Mouse (Mus musculus): ENCODE data around the gene Nosip. TPM values are rescaled to one million over a fixed set of nuclear protein-coding genes. Genes with fewer than 3 reads are reported as not detected.

The Nosip gene
- 26.5 and 28.7 TPM in 2 replicates for polyA plus RNA-seq (2012; rRNA removed)

DNA sequence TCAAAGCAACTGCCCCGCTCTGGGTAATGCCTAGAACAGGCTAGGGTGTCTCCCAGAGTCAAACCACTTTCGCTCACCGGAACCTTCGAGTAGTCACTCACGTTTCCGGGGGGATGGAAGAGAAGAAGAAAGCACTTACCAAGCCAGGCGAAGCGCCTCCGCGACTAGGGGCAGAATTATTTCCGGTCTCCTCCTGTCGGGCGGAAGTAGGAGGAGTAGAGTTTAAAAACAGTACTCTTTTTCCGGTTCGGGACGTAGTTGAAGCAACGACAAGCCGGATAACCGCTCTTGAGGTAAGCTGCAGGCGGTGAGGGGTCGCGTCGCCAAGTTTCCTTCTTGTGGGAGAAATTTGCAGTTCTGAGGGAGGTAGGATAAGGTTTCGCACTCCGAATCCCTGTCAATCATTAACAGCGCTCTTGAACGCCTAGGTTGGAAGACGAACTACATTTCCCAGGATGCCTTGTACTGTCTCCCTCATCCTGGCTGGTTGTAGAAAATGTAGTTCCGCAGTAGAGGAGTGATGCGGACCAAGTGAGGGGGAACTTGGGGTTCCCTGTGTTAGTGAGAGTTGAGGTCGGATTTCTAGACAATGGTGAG lies at the start of gene Nosip, which contains the start of gene Prrg2:
TSS of gene Nosip (plus strand) at position 191 of the 597 bp plus-strand sequence.
TSS of gene Prrg2 (minus strand) at position 439 of the 597 bp plus-strand sequence.

DNA sequence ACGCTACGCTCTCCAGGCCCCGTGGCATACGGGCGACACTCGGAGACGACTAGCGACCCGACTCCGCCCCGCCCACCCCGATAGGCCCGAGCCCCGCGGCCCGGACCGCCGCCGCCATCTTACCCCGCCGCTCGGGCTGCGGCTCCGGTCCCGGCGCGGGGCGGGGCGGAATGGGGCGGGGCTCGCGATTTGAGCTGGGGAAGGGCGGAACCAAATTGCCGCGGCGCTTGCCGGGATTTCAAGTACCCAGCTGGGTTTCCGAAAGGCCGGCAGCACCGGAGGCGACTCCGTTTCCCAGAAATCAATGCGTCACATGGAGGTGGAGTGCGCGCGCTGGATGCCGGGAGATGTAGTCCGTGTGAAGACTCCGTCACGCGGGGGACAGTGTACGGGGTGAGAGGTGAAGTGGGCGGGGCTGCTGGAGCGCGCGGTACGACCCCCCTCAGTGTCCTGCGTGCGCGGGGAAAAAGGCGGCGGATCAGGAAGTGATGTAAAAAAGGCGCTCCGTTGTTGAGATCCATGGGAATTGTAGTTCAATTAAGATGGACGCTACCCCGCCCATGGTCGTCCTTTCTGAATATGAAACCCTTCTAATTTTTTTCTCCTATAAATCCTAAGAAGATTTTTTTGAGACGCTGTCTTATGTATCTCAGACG lies 46.1 kb upstream of the Nosip start, which contains the start of gene Scaf1:
TSS of gene Scaf1 (minus strand) at position 407 of the 656 bp plus-strand sequence.

DNA sequence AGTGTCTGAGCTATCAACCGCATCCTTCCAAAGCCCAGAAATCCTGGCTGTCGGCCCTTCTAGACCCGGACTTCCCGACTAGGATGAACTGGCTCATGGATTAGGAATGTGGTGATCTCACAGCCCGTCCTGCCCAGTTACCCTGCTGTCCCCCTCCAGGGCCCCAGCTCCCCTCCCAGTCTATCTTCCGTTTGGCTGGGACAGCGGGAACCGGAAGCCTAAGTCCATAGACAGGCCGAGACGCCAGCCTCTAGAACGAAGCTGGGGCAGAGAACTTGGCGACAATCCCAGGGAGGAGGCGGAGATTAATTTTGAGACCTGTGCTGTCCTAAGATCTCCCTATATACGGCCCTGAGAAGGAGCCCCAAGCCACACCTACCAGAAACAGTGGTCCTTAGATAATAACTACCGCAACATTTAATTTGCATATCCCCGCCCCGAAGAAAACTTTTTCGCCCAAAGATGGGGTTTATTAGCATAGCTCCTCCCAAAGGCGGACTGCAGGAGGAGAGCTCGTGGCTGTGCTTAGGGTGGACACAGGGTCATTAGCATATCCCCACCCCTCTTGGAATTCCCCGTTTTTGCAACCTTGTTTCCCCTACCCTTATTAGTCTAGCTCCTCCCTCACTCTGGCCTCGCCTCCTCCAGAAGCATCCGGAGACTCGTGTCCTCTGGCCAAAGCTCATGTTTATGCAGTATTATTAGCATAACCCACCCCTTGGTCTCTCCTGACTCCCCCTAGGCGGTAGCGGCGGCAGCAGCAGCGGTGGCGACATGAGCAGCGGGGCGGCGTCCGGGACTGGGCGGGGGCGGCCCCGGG lies 44.8 kb upstream of the Nosip start, which contains the start of gene Rras:
TSS of gene Rras (plus strand) at position 720 of the 820 bp plus-strand sequence.

DNA sequence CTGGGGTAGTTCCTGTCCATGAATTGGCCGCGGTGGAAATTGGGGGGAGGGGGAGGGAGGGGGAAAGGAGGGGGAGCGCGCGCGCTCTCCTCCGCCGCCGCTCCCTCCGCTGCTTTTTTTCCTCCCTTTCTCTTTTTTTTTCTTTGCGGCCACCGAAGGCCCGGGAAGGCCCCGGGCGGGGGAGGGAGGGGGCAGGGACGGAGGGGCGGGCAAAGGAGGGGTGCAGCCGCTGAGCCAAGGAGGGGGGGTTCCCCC lies 9.4 kb upstream of the Nosip start, which contains the start of gene Prr12:
TSS of gene Prr12 (minus strand) at position 20 of the 255 bp plus-strand sequence.

DNA sequence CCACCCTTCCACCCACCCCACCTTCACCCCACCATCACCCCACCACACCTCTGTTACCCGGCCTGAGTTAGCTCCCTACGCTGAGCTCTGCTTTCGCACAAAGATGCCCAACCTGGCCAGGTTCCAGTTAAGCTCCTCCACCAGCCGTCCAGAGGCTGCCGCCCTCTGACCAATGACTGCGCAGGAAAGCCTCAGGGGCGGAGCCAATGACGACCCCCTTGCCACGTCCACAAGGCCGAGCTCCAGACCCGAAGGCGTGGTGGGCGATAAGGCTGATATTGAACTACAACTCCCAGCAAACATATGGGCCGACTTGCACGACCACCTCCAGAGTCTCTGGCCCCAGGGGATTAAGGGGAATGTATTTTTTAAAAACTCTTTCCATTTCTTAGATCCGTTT lies 29.8 kb downstream of the Nosip start, which contains the start of gene Rcn3:
TSS of gene Rcn3 (minus strand) at position 174 of the 400 bp plus-strand sequence.

DNA sequence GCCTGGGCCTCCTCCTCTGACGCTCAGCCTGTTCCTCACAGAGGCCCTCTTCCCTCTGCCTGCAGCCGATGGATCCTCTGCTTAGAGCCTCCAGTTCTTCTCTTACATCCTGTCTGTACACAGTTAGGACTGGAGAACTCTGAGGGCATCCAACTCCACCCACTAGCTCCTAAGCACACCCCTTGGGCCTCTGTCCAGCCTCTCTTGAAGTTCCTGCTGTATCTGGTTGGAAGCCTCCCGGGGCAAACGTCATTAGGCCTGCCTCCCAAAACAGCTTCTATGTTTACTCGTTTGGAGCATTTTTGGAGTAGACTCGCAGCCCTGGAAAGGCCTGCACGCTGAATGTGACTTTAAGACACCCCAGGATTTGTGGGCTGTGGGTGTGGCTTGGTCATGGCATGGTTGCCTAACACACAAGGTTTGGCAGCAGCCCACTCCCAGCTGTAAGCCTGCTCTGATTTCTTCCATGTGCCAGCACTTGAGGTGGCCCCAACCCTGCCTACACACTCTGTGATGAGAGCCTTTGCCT lies 41.5 kb downstream of the Nosip start, which contains the start of gene Fcgrt:
TSS of gene Fcgrt (minus strand) at position 200 of the 529 bp plus-strand sequence.

DNA sequence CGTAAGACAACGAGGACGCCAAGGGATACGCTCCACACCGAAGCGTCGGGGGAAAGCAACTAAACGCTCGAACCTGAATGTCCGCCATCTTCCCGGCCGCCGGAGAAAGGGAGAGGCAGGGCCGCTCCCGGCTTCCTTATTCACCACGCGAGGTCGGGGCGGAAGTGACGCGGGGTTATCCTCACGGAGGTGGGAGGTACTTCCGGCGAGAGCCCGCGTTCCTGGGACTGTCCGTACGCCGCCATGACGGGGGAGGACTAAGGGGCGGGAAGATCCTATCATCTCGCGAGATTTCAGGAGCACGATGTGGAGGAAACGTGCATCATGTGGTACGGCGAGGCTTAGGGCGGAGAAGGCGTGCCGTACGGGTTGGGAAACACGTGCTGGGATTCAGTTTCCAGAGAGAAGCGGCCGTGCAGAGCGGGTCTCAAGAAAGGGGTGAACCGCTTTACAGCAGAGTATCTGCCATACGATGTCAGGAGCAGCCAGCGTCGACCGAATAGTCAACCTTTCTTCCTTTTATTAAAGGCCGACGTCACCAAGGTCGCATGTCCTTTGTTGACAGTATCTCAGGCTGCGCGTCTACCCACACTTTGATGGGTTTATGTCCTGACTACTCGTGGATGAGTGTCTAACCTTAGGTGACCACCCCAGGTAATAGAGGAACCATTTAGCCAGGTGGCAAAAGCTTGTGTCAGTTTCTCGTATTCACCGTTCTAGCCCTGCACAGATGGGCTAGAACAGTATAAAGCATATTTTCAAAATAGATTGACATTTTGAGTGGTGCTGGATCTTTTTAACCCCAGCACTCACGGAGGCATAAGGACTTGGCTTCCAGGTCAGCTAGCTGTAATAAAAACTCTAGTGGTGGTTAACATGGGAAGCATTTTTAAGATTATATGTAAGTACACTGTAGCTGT lies 62.3 kb downstream of the Nosip start, which contains the start of gene Rps11:
TSS of gene Rps11 (minus strand) at position 216 of the 920 bp plus-strand sequence.

Other genes starting within 250 kb of the Nosip start
- 41.2 and 48.8 TPM in 2 replicates for gene Nup62, start 246.3 kb upstream of the Nosip start, polyA plus RNA-seq (2012; rRNA removed)
- gene Il4i1, start 246.0 kb upstream of the Nosip start, polyA plus RNA-seq (2012; rRNA removed) = 0.40 and 0.41 TPM in 2 replicates
- gene Atf5, start 245.8 kb upstream of the Nosip start, polyA plus RNA-seq (2012; rRNA removed) = 27.2 and 29.9 TPM in 2 replicates
- 22.9 and 23.0 TPM in 2 replicates for gene Akt1s1, start 213.4 kb upstream of the Nosip start, polyA plus RNA-seq (2012; rRNA removed)
- 14.0 and 15.9 TPM in 2 replicates for gene Tbc1d17, start 213.3 kb upstream of the Nosip start, polyA plus RNA-seq (2012; rRNA removed)
- gene Pnkp, start 205.3 kb upstream of the Nosip start, polyA plus RNA-seq (2012; rRNA removed) = 13.6 and 14.4 TPM in 2 replicates
- gene Ptov1, start 192.6 kb upstream of the Nosip start, polyA plus RNA-seq (2012; rRNA removed) = 43.8 and 45.4 TPM in 2 replicates
- 25.1 and 29.4 TPM in 2 replicates for gene Med25, start 169.7 kb upstream of the Nosip start, polyA plus RNA-seq (2012; rRNA removed)
- 4.5 and 5.3 TPM in 2 replicates for gene Fuz, start 166.3 kb upstream of the Nosip start, polyA plus RNA-seq (2012; rRNA removed)
- gene Ap2a1, start 132.9 kb upstream of the Nosip start, polyA plus RNA-seq (2012; rRNA removed) = 59.2 and 68.7 TPM in 2 replicates
- gene Tsks, start 119.2 kb upstream of the Nosip start, polyA plus RNA-seq (2012; rRNA removed) = 0.10 TPM in 1 of 2 replicates, not detected in the other
- gene Cpt1c, start 87.6 kb upstream of the Nosip start, polyA plus RNA-seq (2012; rRNA removed) = 1.8 and 2.3 TPM in 2 replicates
- gene Prmt1, start 75.9 kb upstream of the Nosip start, polyA plus RNA-seq (2012; rRNA removed) = 163 and 176 TPM in 2 replicates
- gene Irf3, start 64.8 kb upstream of the Nosip start, polyA plus RNA-seq (2012; rRNA removed) = 38.0 and 41.0 TPM in 2 replicates
- gene Bcl2l12, start 63.7 kb upstream of the Nosip start, polyA plus RNA-seq (2012; rRNA removed) = 10.2 and 11.7 TPM in 2 replicates
- gene Scaf1, start 46.1 kb upstream of the Nosip start, polyA plus RNA-seq (2012; rRNA removed) = 15.6 and 17.5 TPM in 2 replicates
- gene Rras, start 44.5 kb upstream of the Nosip start, polyA plus RNA-seq (2012; rRNA removed) = 15.6 and 17.7 TPM in 2 replicates
- 1.9 and 2.5 TPM in 2 replicates for gene Prr12, start 9.5 kb upstream of the Nosip start, polyA plus RNA-seq (2012; rRNA removed)
- gene Prrg2, start 248 bp downstream of the Nosip start, polyA plus RNA-seq (2012; rRNA removed) = 7.1 and 7.9 TPM in 2 replicates
- gene Rcn3, start 29.8 kb downstream of the Nosip start, polyA plus RNA-seq (2012; rRNA removed) = 18.0 and 23.0 TPM in 2 replicates
- gene Fcgrt, start 41.4 kb downstream of the Nosip start, polyA plus RNA-seq (2012; rRNA removed) = 15.3 and 17.0 TPM in 2 replicates
- gene Rps11, start 62.0 kb downstream of the Nosip start, polyA plus RNA-seq (2012; rRNA removed) = 329 and 425 TPM in 2 replicates
- 824 and 978 TPM in 2 replicates for gene Rpl13a, start 66.3 kb downstream of the Nosip start, polyA plus RNA-seq (2012; rRNA removed)
- gene Gm45713, start 73.8 kb downstream of the Nosip start, polyA plus RNA-seq (2012; rRNA removed) = 0.03 and 0.05 TPM in 2 replicates
- 11.3 and 12.1 TPM in 2 replicates for gene Flt3l, start 74.0 kb downstream of the Nosip start, polyA plus RNA-seq (2012; rRNA removed)
- 33.3 and 38.1 TPM in 2 replicates for gene Pih1d1, start 91.9 kb downstream of the Nosip start, polyA plus RNA-seq (2012; rRNA removed)
- gene Aldh16a1, start 92.2 kb downstream of the Nosip start, polyA plus RNA-seq (2012; rRNA removed) = 14.6 and 17.2 TPM in 2 replicates
- gene Slc17a7, start 101.5 kb downstream of the Nosip start, polyA plus RNA-seq (2012; rRNA removed) = 0.02 TPM in 1 of 2 replicates, not detected in the other
- not detected in 2 replicates for gene Gfy, start 117.1 kb downstream of the Nosip start, polyA plus RNA-seq (2012; rRNA removed)
- not detected in 2 replicates for gene Pth2, start 118.6 kb downstream of the Nosip start, polyA plus RNA-seq (2012; rRNA removed)
- 0.03 and 0.07 TPM in 2 replicates for gene Ccdc155, start 142.5 kb downstream of the Nosip start, polyA plus RNA-seq (2012; rRNA removed)
- 1.0 and 1.5 TPM in 2 replicates for gene Dkkl1, start 149.7 kb downstream of the Nosip start, polyA plus RNA-seq (2012; rRNA removed)
- 9.4 and 12.0 TPM in 2 replicates for gene Tead2, start 153.3 kb downstream of the Nosip start, polyA plus RNA-seq (2012; rRNA removed)
- gene Cd37, start 176.7 kb downstream of the Nosip start, polyA plus RNA-seq (2012; rRNA removed) = 8.7 and 11.7 TPM in 2 replicates
- 0.01 and 0.03 TPM in 2 replicates for gene Slc6a16, start 178.7 kb downstream of the Nosip start, polyA plus RNA-seq (2012; rRNA removed)
- not detected in 2 replicates for gene Slc6a21, start 215.1 kb downstream of the Nosip start, polyA plus RNA-seq (2012; rRNA removed)